Comparison of ENCODE assay signal across 19 mouse cellular contexts in genomic region chr3:97844821-97845201, GRCm38 (mm10). TPM values are rescaled to one million over a fixed set of nuclear protein-coding genes. Genes with fewer than 3 reads are reported as not detected.
DNase-seq lines count a peak whose midpoint lies in the region; ATAC-seq and TF ChIP-seq lines count a peak whose summit lies in the region.
"Had no signal": no experiment of that assay in that cellular context is flagged by ENCODE, and none has a peak within 500 bp of the region (broad histone marks: within the 10 kb centered on the region; RNA-seq: fewer than 3 reads in every experiment).

No protein-coding gene starts in this region.

- H3K4me1 ChIP-seq in lung, embryonic 14.5 days (ENCODE audit: insufficient read depth) = no peaks in the 10 kb centered on the region
- no peaks in the 10 kb centered on the region for H3K4me1 ChIP-seq in intestine, embryonic 16.5 days (ENCODE audit: control insufficient read depth, insufficient read depth, low read length)
- H3K4me1 ChIP-seq in liver, embryonic 13.5 days (replicated peaks) = no peaks in the 10 kb centered on the region
- no peaks in the 10 kb centered on the region; the same call in 1 of the 2 replicates for H3K4me1 ChIP-seq in liver, postnatal 0 days (ENCODE audit: insufficient read depth)
- H3K4me1 ChIP-seq: forebrain, embryonic 10.5 days; heart, embryonic 13.5 days had no signal

- no peaks in the 10 kb centered on the region for H3K27me3 ChIP-seq in lung, embryonic 14.5 days (ENCODE audit: insufficient read depth, low read length)
- no peaks in the 10 kb centered on the region for H3K27me3 ChIP-seq in intestine, embryonic 16.5 days (replicated peaks; ENCODE audit: control insufficient read depth, insufficient read depth, low read length)
- no peaks in the 10 kb centered on the region for H3K27me3 ChIP-seq in liver, embryonic 13.5 days
- no peaks in the 10 kb centered on the region for H3K27me3 ChIP-seq in liver, postnatal 0 days (ENCODE audit: insufficient read depth, low read length)
- H3K27me3 ChIP-seq: heart, embryonic 13.5 days had no signal

- TF ChIP-seq EP300 in liver, postnatal 0 days (IDR thresholded peaks at IDR 0.05; ENCODE audit: low read depth) = no peak

- peak; percentile 5 for DNase-seq in lung, embryonic 14.5 days
- DNase-seq in lung, postnatal 4 days = no peak
- no peak for DNase-seq in liver, embryonic 13.5 days
- DNase-seq in liver, postnatal 0 days = no peak
- DNase-seq in thymus, postnatal 10 days (ENCODE audit: low spot score in 2 of 2) = no peak
- DNase-seq in neural tube, embryonic 10.5 days (ENCODE audit: extremely low spot score, low spot score) = no peak
- DNase-seq: adrenal gland, adult 2 months; adrenal gland, postnatal 25 days; cerebellum, adult 18-20 months; cerebellum, adult 9-11 months; gastrocnemius, postnatal 36 days; heart, postnatal 4 days had no signal

- H3K4me3 ChIP-seq in lung, embryonic 14.5 days (ENCODE audit: low read depth, low read length) = no peak overlapping the region
- H3K4me3 ChIP-seq in intestine, embryonic 16.5 days (ENCODE audit: low read length) = no peak overlapping the region
- H3K4me3 ChIP-seq in liver, embryonic 13.5 days (replicated peaks) = no peak overlapping the region
- no peak overlapping the region for H3K4me3 ChIP-seq in liver, postnatal 0 days (ENCODE audit: low read depth, low read length)
- H3K4me3 ChIP-seq: embryonic facial prominence, embryonic 10.5 days; erythroblast, embryonic 14.5 days; forebrain, embryonic 10.5 days; heart, embryonic 13.5 days had no signal

- no peaks in the 10 kb centered on the region for H3K36me3 ChIP-seq in lung, embryonic 14.5 days (ENCODE audit: insufficient read depth)
- no peaks in the 10 kb centered on the region for H3K36me3 ChIP-seq in intestine, embryonic 16.5 days (ENCODE audit: control insufficient read depth, insufficient read depth, low read length)
- no peaks in the 10 kb centered on the region for H3K36me3 ChIP-seq in liver, embryonic 13.5 days
- no peaks in the 10 kb centered on the region for H3K36me3 ChIP-seq in liver, postnatal 0 days (replicated peaks; ENCODE audit: insufficient read depth, low read length)
- H3K36me3 ChIP-seq: embryonic facial prominence, embryonic 10.5 days; forebrain, embryonic 10.5 days had no signal

- no peak overlapping the region for H3K9ac ChIP-seq in lung, embryonic 14.5 days
- no peak overlapping the region for H3K9ac ChIP-seq in intestine, embryonic 16.5 days (ENCODE audit: low read depth, low read length)
- H3K9ac ChIP-seq in liver, embryonic 13.5 days = no peak overlapping the region
- no peak overlapping the region for H3K9ac ChIP-seq in liver, postnatal 0 days (replicated peaks)
- H3K9ac ChIP-seq: heart, embryonic 13.5 days had no signal

- peak overlapping the region; percentile 34; the same call in 1 of the 2 replicates for H3K27ac ChIP-seq in lung, embryonic 14.5 days (ENCODE audit: low read depth)
- 0 out of 2 replicates have a peak overlapping the region, but pooled peaks have one; percentile 12 for H3K27ac ChIP-seq in intestine, embryonic 16.5 days (ENCODE audit: low read length)
- H3K27ac ChIP-seq in liver, embryonic 13.5 days = peak overlapping the region; percentile 59
- peak overlapping the region; percentile 90 for H3K27ac ChIP-seq in liver, postnatal 0 days (ENCODE audit: low read depth)
- H3K27ac ChIP-seq: embryonic facial prominence, embryonic 10.5 days; forebrain, embryonic 10.5 days; heart, embryonic 13.5 days had no signal

- H3K4me2 ChIP-seq in lung, embryonic 14.5 days = no peak overlapping the region
- no peak overlapping the region for H3K4me2 ChIP-seq in intestine, embryonic 16.5 days (ENCODE audit: low read depth, low read length)
- no peak overlapping the region for H3K4me2 ChIP-seq in liver, embryonic 13.5 days
- H3K4me2 ChIP-seq in liver, postnatal 0 days (ENCODE audit: low read depth, low read length) = 0 out of 2 replicates have a peak overlapping the region, but pooled peaks have one; percentile 3
- H3K4me2 ChIP-seq: heart, embryonic 13.5 days had no signal

- H3K9me3 ChIP-seq in lung, embryonic 14.5 days (ENCODE audit: low read depth, low read length) = no peaks in the 10 kb centered on the region
- H3K9me3 ChIP-seq in intestine, embryonic 16.5 days (ENCODE audit: control insufficient read depth, low read length) = no peaks in the 10 kb centered on the region
- no peaks in the 10 kb centered on the region for H3K9me3 ChIP-seq in liver, embryonic 13.5 days (replicated peaks)
- no peaks in the 10 kb centered on the region for H3K9me3 ChIP-seq in liver, postnatal 0 days (ENCODE audit: low read length)
- H3K9me3 ChIP-seq: embryonic facial prominence, embryonic 10.5 days; forebrain, embryonic 10.5 days; heart, embryonic 13.5 days had no signal

- no peak for ATAC-seq in lung, embryonic 14.5 days (ENCODE audit: insufficient read depth)
- 0 out of 2 replicates have a peak, but pooled peaks have one; percentile 36 for ATAC-seq in intestine, embryonic 16.5 days
- peak; percentile 71 for ATAC-seq in liver, embryonic 13.5 days (ENCODE audit: low read depth)
- peak; percentile 96 for ATAC-seq in liver, postnatal 0 days
- ATAC-seq in monocyte, adult 5-6 weeks (replicated peaks; ENCODE audit: insufficient number of reproducible peaks, low FRiP score, low TSS enrichment, poor library complexity, severe bottlenecking) = no peak
- ATAC-seq: forebrain, embryonic 14.5 days had no signal

- TF ChIP-seq CTCF in lung, embryonic 14.5 days (IDR thresholded peaks at IDR 0.05; ENCODE audit: low read depth) = no peak
- no peak for TF ChIP-seq CTCF in liver, postnatal 0 days (IDR thresholded peaks at IDR 0.05; ENCODE audit: low read depth)

- WGBS in lung, embryonic 14.5 days = 43% methylated on average over 2 of the region's 2 CpGs
- 34% methylated on average over 2 of the region's 2 CpGs for WGBS in intestine, embryonic 16.5 days
- WGBS in liver, embryonic 13.5 days (ENCODE audit: insufficient replicate concordance) = 44% methylated on average over 2 of the region's 2 CpGs
- WGBS in liver, postnatal 0 days (ENCODE audit: insufficient replicate concordance) = 46% methylated on average over 2 of the region's 2 CpGs

RNA-seq across cellular contexts. Expression of gene Pde4dip, which starts 43.7 kb away (rescaled TPM):
- 20.1 and 22.1 TPM in 2 replicates for polyA plus RNA-seq in lung, embryonic 14.5 days (2014; fragmentation: Nextera tagmentation; extraction: Ambion mirVana)
- 20.2 and 21.2 TPM in 2 replicates for polyA plus RNA-seq in intestine, embryonic 16.5 days (2015; fragmentation: Nextera tagmentation; extraction: Ambion mirVana)
- 5.8 and 7.5 TPM in 2 replicates for polyA plus RNA-seq in liver, embryonic 13.5 days (2015; fragmentation: Nextera tagmentation; extraction: Ambion mirVana)
- 8.1 and 8.5 TPM in 2 replicates for polyA plus RNA-seq in liver, postnatal 0 days (2015; fragmentation: Nextera tagmentation; extraction: Ambion mirVana)
- total RNA-seq in monocyte, adult 5-6 weeks (2017) = 16.0 to 25.4 TPM (median 16.5 TPM) in 3 replicates

RNA-seq across cellular contexts. Expression of gene Sec22b, which starts 56.2 kb away (rescaled TPM):
- polyA plus RNA-seq in lung, embryonic 14.5 days (2014; fragmentation: Nextera tagmentation; extraction: Ambion mirVana) = 158 and 160 TPM in 2 replicates
- 152 and 157 TPM in 2 replicates for polyA plus RNA-seq in intestine, embryonic 16.5 days (2015; fragmentation: Nextera tagmentation; extraction: Ambion mirVana)
- 60.8 and 67.3 TPM in 2 replicates for polyA plus RNA-seq in liver, embryonic 13.5 days (2015; fragmentation: Nextera tagmentation; extraction: Ambion mirVana)
- 40.0 and 42.3 TPM in 2 replicates for polyA plus RNA-seq in liver, postnatal 0 days (2015; fragmentation: Nextera tagmentation; extraction: Ambion mirVana)
- 37.7 to 62.2 TPM (median 46.2 TPM) in 3 replicates for total RNA-seq in monocyte, adult 5-6 weeks (2017)

Comparison
In these comparisons a context has a peak if more than half of its experiments do, and no peak if none do; other contexts are left out.
1. ATAC-seq: peak in intestine, embryonic 16.5 days (single experiment), liver, embryonic 13.5 days (single experiment) and liver, postnatal 0 days (single experiment); none in lung, embryonic 14.5 days (single experiment) and monocyte, adult 5-6 weeks (single experiment).
2. H3K27ac ChIP-seq: peak in every context shown above with its lines; median percentile 90 in liver, postnatal 0 days; 59 in liver, embryonic 13.5 days; 34 in lung, embryonic 14.5 days; 12 in intestine, embryonic 16.5 days.